Mouse (Mus musculus) adipocyte (in vitro differentiated cells): Measurements from ENCODE around the gene Gm15128.
"Not testable (repeated sequence)": the region's sequence is repeated elsewhere in the genome, so short reads cannot be mapped to it uniquely, and the experiment has no call there.

Experiments
- DNase-seq: peaks from one replicate; pipeline ENCODE4 v3.0.0-alpha.2; 2016; ENCODE audit warnings: low spot score

The Gm15128 gene

DNA sequence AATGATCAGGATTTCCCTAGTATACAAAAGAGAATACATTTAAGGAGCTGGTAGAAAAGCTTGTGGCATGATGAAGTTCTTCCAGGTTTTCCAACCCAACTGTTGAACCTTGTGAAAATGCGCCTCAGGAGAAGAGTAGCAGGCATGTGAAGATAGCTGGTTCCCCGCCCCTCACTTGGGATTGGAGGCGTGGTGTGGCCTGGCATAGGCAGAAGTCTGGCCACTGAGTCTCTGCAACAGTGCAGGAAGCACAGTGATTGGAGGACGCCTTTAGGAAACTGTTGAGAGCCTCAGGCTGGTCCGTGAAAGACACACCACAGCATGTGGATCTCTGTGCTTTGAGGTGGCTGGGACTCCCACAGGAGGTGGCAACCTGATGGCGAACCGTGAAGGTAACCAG is at the start of gene Gm15128:
TSS of gene Gm15128 (plus strand) at position 301 of the 400 bp plus-strand sequence.
- DNase-seq, result not testable (repeated sequence)
